Mouse (Mus musculus): ENCODE measurements around the gene C130073F10Rik. TPM values are rescaled to one million over a fixed set of nuclear protein-coding genes. Genes with fewer than 3 reads are reported as not detected.
"Not testable (repeated sequence)": the region's sequence is repeated elsewhere in the genome, so short reads cannot be mapped to it uniquely, and the experiment has no call there.

C130073F10Rik gene
- not detected in 2 replicates for polyA plus RNA-seq (2015; fragmentation: Nextera tagmentation; extraction: Ambion mirVana)

- Histone ChIP-seq H3K36me3 (ENCODE audit: control insufficient read depth, insufficient read depth, low read length) (no peaks in the 10 kb centered on the region), H3K4me2 (replicated peaks; ENCODE audit: low read depth) (no peak within 1 kb of the TSS), H3K4me1 (replicated peaks; ENCODE audit: control insufficient read depth, insufficient read depth) (no peaks in the 10 kb centered on the region), H3K9ac (ENCODE audit: low read length) (no peak within 1 kb of the TSS), H3K27ac (replicated peaks) (no peak within 1 kb of the TSS), H3K9me3 (ENCODE audit: control insufficient read depth, low read length) (no peaks in the 10 kb centered on the region), H3K27me3 (ENCODE audit: control insufficient read depth, insufficient read depth, low read length) (no peaks in the 10 kb centered on the region), H3K4me3 (ENCODE audit: low read depth, low read length) (no peak within 1 kb of the TSS)
- DNase-seq (ENCODE audit: low spot score) = no peak
- TF ChIP-seq CTCF (IDR thresholded peaks at IDR 0.05; ENCODE audit: low read depth) (no peak), EP300 (optimal IDR thresholded peaks at IDR 0.05) (no peak)
- WGBS = 75% methylated on average over 7 of the region's 7 CpGs
- no peak for ATAC-seq (ENCODE audit: low FRiP score, low TSS enrichment)
Observed at GRCm38 (mm10) chr4:101893656-101894420, at the start of gene C130073F10Rik. TSS of gene C130073F10Rik (minus strand) at chr4:101893789.

- not testable (repeated sequence) for H3K36me3 ChIP-seq (ENCODE audit: control insufficient read depth, insufficient read depth, low read length); ATAC-seq (ENCODE audit: low FRiP score, low TSS enrichment)
Observed at GRCm38 (mm10) chr4:101940107-101940506, 46.5 kb upstream of the C130073F10Rik start, which contains the start of gene Gm12794. TSS of gene Gm12794 (plus strand) at chr4:101940407.

GRCm38 (mm10) chr4:101908821-101909220 lies 15.2 kb upstream of the C130073F10Rik start, which contains the start of gene Gm12800:
TSS of gene Gm12800 (plus strand) at chr4:101909121.
- H3K27ac ChIP-seq (replicated peaks); ATAC-seq (ENCODE audit: low FRiP score, low TSS enrichment); H3K9me3 ChIP-seq (ENCODE audit: control insufficient read depth, low read length); H3K27me3 ChIP-seq (ENCODE audit: control insufficient read depth, insufficient read depth, low read length); H3K36me3 ChIP-seq (ENCODE audit: control insufficient read depth, insufficient read depth, low read length); H3K4me3 ChIP-seq (ENCODE audit: low read depth, low read length); DNase-seq (ENCODE audit: low spot score); H3K4me1 ChIP-seq (replicated peaks; ENCODE audit: control insufficient read depth, insufficient read depth); H3K4me2 ChIP-seq (replicated peaks; ENCODE audit: low read depth); H3K9ac ChIP-seq (ENCODE audit: low read length): not testable (repeated sequence)
- 68% methylated on average over 2 of the region's 2 CpGs for WGBS

More at GRCm38 (mm10) chr4:101940107-101940506, 46.5 kb upstream of the C130073F10Rik start, which contains the start of gene Gm12794:
- not testable (repeated sequence) for H3K9ac ChIP-seq (ENCODE audit: low read length); H3K4me3 ChIP-seq (ENCODE audit: low read depth, low read length); H3K27me3 ChIP-seq (ENCODE audit: control insufficient read depth, insufficient read depth, low read length); H3K9me3 ChIP-seq (ENCODE audit: control insufficient read depth, low read length); H3K27ac ChIP-seq (replicated peaks); H3K4me2 ChIP-seq (replicated peaks; ENCODE audit: low read depth); H3K4me1 ChIP-seq (replicated peaks; ENCODE audit: control insufficient read depth, insufficient read depth); DNase-seq (ENCODE audit: low spot score)
- WGBS = 63% methylated on average over 1 of the region's 2 CpGs

GRCm38 (mm10) chr4:101889377-101889776 lies 4.2 kb downstream of the C130073F10Rik start:
- ATAC-seq (ENCODE audit: low FRiP score, low TSS enrichment) (no peak), DNase-seq (ENCODE audit: low spot score) (no peak)
- Histone ChIP-seq H3K9me3 (ENCODE audit: control insufficient read depth, low read length) (no peaks in the 10 kb centered on the region), H3K4me2 (replicated peaks; ENCODE audit: low read depth) (no peak overlapping the region), H3K36me3 (ENCODE audit: control insufficient read depth, insufficient read depth, low read length) (no peaks in the 10 kb centered on the region), H3K4me1 (replicated peaks; ENCODE audit: control insufficient read depth, insufficient read depth) (no peaks in the 10 kb centered on the region), H3K27me3 (ENCODE audit: control insufficient read depth, insufficient read depth, low read length) (no peaks in the 10 kb centered on the region), H3K4me3 (ENCODE audit: low read depth, low read length) (no peak overlapping the region), H3K27ac (replicated peaks) (no peak overlapping the region), H3K9ac (ENCODE audit: low read length) (no peak overlapping the region)
- TF ChIP-seq CTCF (IDR thresholded peaks at IDR 0.05; ENCODE audit: low read depth) = no peak
- no peak for TF ChIP-seq EP300 (optimal IDR thresholded peaks at IDR 0.05)

GRCm38 (mm10) chr4:101883641-101884040 lies 9.9 kb downstream of the C130073F10Rik start:
- H3K4me2 ChIP-seq (replicated peaks; ENCODE audit: low read depth) = no peak overlapping the region
- no peaks in the 10 kb centered on the region for H3K27me3 ChIP-seq (ENCODE audit: control insufficient read depth, insufficient read depth, low read length)
- no peak for ATAC-seq (ENCODE audit: low FRiP score, low TSS enrichment)
- DNase-seq (ENCODE audit: low spot score) = no peak
- WGBS = 25% methylated on average over 3 of the region's 3 CpGs
- H3K4me3 ChIP-seq (ENCODE audit: low read depth, low read length) = no peak overlapping the region
- H3K36me3 ChIP-seq (ENCODE audit: control insufficient read depth, insufficient read depth, low read length) = no peaks in the 10 kb centered on the region
- no peak overlapping the region for H3K9ac ChIP-seq (ENCODE audit: low read length)
- no peaks in the 10 kb centered on the region for H3K9me3 ChIP-seq (ENCODE audit: control insufficient read depth, low read length)
- TF ChIP-seq EP300 (optimal IDR thresholded peaks at IDR 0.05) (no peak), CTCF (IDR thresholded peaks at IDR 0.05; ENCODE audit: low read depth) (no peak)
- no peak overlapping the region for H3K27ac ChIP-seq (replicated peaks)
- no peaks in the 10 kb centered on the region for H3K4me1 ChIP-seq (replicated peaks; ENCODE audit: control insufficient read depth, insufficient read depth)

- WGBS = 75% methylated on average over 15 of the region's 15 CpGs
- not testable (repeated sequence) for H3K9ac ChIP-seq (ENCODE audit: low read length); H3K27ac ChIP-seq (replicated peaks); ATAC-seq (ENCODE audit: low FRiP score, low TSS enrichment); H3K27me3 ChIP-seq (ENCODE audit: control insufficient read depth, insufficient read depth, low read length); H3K4me1 ChIP-seq (replicated peaks; ENCODE audit: control insufficient read depth, insufficient read depth); H3K4me2 ChIP-seq (replicated peaks; ENCODE audit: low read depth); H3K9me3 ChIP-seq (ENCODE audit: control insufficient read depth, low read length); H3K36me3 ChIP-seq (ENCODE audit: control insufficient read depth, insufficient read depth, low read length); H3K4me3 ChIP-seq (ENCODE audit: low read depth, low read length); DNase-seq (ENCODE audit: low spot score)
Observed at GRCm38 (mm10) chr4:101875687-101876086, 17.9 kb downstream of the C130073F10Rik start.

GRCm38 (mm10) chr4:101872031-101872430 lies 21.6 kb downstream of the C130073F10Rik start:
- not testable (repeated sequence) for H3K27me3 ChIP-seq (ENCODE audit: control insufficient read depth, insufficient read depth, low read length); DNase-seq (ENCODE audit: low spot score); H3K4me3 ChIP-seq (ENCODE audit: low read depth, low read length); H3K27ac ChIP-seq (replicated peaks); H3K36me3 ChIP-seq (ENCODE audit: control insufficient read depth, insufficient read depth, low read length); H3K9me3 ChIP-seq (ENCODE audit: control insufficient read depth, low read length); ATAC-seq (ENCODE audit: low FRiP score, low TSS enrichment); H3K9ac ChIP-seq (ENCODE audit: low read length); H3K4me2 ChIP-seq (replicated peaks; ENCODE audit: low read depth); H3K4me1 ChIP-seq (replicated peaks; ENCODE audit: control insufficient read depth, insufficient read depth)
- WGBS = 66% methylated on average over 2 of the region's 2 CpGs
